Mouse (Mus musculus) spleen, adult 12 weeks (tissue): ENCODE measurements at regions not wholly inside any gene's neighbourhood (a gene's known extent, or its start where the extent isn't known, plus 50 kb on each side); places are given as distances from the start of the nearest gene placed in this dataset.

Experiments
- DNase-seq: peaks from one replicate; pipeline ENCODE4 v3.0.0; 2022; ENCODE audit warnings: low spot score

GRCm38 (mm10) chr4:124236476-124236875 lies 318.7 kb upstream of the 4930535I16Rik start:
- no peak for DNase-seq

GRCm38 (mm10) chr4:124228537-124228936 lies 310.7 kb upstream of the 4930535I16Rik start:
- DNase-seq = no peak

- DNase-seq = no peak
These were observed 306.1 kb upstream of the 4930535I16Rik start for GRCm38 (mm10) chr4:124223646-124224500.

DNA sequence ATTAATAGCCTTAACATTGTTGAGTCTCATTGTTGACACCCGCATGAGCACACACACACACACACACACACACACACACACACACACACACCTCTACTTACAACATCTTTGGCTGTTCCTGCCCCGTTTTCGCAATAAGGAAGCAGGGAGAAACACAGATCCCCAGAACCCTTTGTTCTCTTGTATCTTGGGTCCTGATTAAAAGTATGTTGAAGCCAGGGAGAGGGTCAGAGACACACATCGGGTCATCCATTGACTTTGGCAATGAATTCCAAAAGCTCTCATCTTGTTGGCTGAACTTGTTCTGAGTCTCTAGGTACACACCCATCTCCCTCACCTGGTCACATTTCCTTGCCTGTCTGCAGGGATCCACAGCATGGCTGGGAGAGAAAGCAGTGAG lies 303.9 kb upstream of the 4930535I16Rik start:
- DNase-seq = no peak

- DNase-seq = no peak
These were observed 299.4 kb upstream of the 4930535I16Rik start for GRCm38 (mm10) chr4:124217206-124217605.

DNA sequence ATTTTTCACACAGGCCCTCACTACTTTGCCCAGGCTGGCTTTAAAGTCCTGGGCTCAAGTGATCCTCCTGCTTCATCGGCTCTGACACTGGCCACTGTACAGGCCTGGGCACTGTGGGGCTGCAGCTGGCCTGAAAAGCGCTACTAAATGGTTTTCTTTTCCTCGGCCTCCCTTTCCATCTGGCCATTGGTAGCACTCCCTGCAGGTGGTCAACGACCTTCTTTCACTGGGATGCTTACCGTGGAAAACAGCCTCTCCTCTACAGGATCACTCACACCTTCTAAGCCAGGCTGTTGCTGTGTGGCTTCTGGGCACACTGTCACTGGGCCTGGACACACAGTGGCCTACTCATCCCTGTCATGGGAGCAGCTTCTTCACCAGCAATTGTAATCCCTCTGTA lies 298.5 kb upstream of the 4930535I16Rik start:
- no peak for DNase-seq

DNA sequence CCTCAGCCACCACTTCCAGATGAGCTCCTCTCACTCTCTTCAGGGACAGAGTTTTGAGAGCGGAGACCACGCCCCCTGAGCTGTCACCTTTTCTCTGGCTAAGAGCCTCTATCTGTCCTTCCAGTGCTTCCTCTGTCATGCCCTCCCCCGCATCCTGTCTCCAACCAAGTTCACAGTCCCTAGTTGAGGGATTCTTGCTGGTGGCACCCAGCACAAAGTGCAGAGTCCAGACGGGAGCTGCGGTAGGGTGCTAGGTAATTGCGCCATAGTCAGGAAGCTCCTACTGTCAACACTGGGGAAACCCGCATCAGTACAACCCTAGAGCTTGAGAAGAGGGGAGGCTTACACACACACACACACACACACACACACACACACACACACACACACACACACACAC lies 297.3 kb upstream of the 4930535I16Rik start:
- DNase-seq = no peak

- DNase-seq = no peak
These were observed 292.3 kb upstream of the 4930535I16Rik start for GRCm38 (mm10) chr4:124210103-124210502.

- DNase-seq = no peak
These were observed 288.7 kb upstream of the 4930535I16Rik start for GRCm38 (mm10) chr4:124206480-124206879.

DNA sequence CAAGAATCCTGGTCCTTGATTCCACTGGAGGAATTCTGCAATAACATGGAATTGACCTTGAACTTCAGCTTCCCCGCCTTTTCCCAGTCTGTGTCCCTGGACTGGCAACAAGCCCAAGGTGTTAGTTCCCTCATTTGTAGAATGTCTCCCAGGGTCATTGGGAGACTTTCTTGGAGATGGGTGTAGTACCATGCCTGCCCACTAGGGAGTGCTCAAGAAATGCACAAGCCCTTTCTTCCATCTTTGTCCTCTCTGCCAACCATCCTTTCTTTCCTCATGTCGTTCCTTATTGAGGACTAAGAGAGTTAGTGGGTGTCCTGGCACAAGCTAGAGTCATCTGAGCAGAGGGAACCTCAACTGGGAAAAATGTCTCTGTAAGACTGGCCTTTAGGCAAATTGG lies 285.9 kb upstream of the 4930535I16Rik start:
- DNase-seq = no peak

GRCm38 (mm10) chr4:124199884-124200844 lies 282.3 kb upstream of the 4930535I16Rik start:
- DNase-seq = no peak

DNA sequence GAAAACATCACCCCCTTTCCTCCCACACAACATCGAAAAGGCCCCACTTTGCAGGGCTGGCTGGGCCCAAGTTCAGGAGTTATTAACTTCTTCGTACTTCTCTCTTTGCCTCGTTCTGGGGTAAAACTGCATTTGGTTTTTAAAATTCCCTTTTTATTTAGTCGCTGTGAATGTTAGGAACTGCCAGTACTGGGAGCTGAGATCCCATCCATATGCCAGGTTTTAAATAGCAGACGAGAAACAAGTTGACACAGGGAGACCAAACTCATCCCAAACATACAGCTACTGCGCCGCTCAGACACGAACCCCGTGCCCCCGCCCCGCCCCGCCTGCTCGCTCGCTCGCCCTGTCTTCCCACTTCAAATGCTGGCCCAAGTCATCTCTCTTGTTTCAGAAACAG lies 281.0 kb upstream of the 4930535I16Rik start:
- DNase-seq = no peak

DNA sequence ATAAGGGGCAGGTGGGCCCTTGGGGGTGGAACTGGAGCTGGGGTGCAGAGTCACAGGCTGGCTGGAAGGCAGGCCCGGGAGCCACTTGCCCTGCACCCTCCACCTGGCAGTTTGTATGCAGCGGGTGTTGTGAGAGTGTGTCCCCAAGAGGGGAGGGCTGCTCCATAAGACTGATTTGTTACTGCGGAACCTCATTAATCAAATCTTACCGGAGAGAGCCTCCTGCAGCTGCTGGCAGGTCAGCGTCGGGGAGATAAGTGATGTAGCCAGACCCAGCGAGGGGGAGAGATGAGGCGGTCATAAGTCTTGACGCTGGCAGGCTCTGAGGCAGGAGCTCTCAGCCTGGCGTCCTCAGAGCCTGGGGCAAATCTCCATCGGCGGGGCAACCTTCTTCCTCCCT lies 278.9 kb upstream of the 4930535I16Rik start:
- no peak for DNase-seq

- no peak for DNase-seq
These were observed 275.4 kb upstream of the 4930535I16Rik start for GRCm38 (mm10) chr4:124193059-124193721.

- no peak for DNase-seq
These were observed 273.0 kb upstream of the 4930535I16Rik start for GRCm38 (mm10) chr4:124190775-124191174.

- no peak for DNase-seq
These were observed 272.2 kb upstream of the 4930535I16Rik start for GRCm38 (mm10) chr4:124189993-124190385.

DNA sequence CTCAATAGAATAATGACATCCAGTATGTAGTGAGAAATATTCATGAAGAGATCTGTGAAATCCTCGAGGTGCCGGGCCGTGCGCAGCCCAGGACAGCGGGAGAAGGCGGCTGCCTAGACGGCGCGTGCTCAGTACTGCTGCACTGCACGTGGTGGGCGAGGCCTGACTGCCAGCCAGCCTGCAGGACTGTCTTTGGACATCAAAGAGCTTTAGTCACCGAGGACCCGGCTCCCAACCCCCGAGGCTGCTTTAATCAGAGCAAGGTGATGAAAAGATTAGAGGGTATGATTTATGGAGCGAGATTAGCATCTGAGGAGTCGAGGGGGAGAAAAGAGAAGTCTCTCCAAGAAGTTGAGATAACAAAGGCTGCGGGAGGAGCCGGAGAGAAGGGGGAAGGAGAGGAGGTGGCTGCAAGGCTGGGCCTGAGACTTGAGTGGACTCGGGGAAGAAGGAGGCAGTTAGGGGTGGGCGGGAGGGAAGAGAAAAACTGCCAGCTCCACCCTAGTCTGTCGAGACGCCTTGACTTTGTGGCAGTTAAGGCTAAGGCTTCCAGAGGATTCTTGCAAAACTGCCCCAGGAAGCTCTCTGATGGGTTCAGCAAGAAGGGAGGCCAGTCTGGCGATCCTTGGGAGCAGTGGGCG lies 271.6 kb upstream of the 4930535I16Rik start:
- DNase-seq = no peak

GRCm38 (mm10) chr4:124187108-124187507 lies 269.3 kb upstream of the 4930535I16Rik start:
- no peak for DNase-seq

- no peak for DNase-seq
These were observed 263.5 kb upstream of the 4930535I16Rik start for GRCm38 (mm10) chr4:124181335-124181734.

GRCm38 (mm10) chr4:124178401-124179018 lies 260.7 kb upstream of the 4930535I16Rik start:
- no peak for DNase-seq

GRCm38 (mm10) chr4:124175531-124175930 lies 257.7 kb upstream of the 4930535I16Rik start:
- DNase-seq = no peak
